Mouse (Mus musculus): ENCODE measurements at regions not wholly inside any gene's neighbourhood (a gene's known extent, or its start where the extent isn't known, plus 50 kb on each side); places are given as distances from the start of the nearest gene placed in this dataset.
"Not testable (repeated sequence)": the region's sequence is repeated elsewhere in the genome, so short reads cannot be mapped to it uniquely, and the experiment has no call there.

- no peak for ATAC-seq (ENCODE audit: insufficient number of reproducible peaks, low FRiP score, low TSS enrichment)
These were observed 227.1 kb downstream of the Pth2r start for GRCm38 (mm10) chr1:65509003-65509402.

- no peak for ATAC-seq (ENCODE audit: insufficient number of reproducible peaks, low FRiP score, low TSS enrichment)
These were observed 253.8 kb downstream of the Pth2r start for GRCm38 (mm10) chr1:65535674-65536073.

GRCm38 (mm10) chr1:65538509-65538908 lies 256.7 kb downstream of the Pth2r start:
- no peak for ATAC-seq (ENCODE audit: insufficient number of reproducible peaks, low FRiP score, low TSS enrichment)

GRCm38 (mm10) chr1:65544219-65544864 lies 262.5 kb downstream of the Pth2r start:
- ATAC-seq (ENCODE audit: insufficient number of reproducible peaks, low FRiP score, low TSS enrichment), result no peak

- peak; percentile 84 for ATAC-seq (ENCODE audit: insufficient number of reproducible peaks, low FRiP score, low TSS enrichment)
These were observed 263.6 kb downstream of the Pth2r start for GRCm38 (mm10) chr1:65545336-65546060.

GRCm38 (mm10) chr1:65548830-65549229 lies 267.0 kb downstream of the Pth2r start:
- ATAC-seq (ENCODE audit: insufficient number of reproducible peaks, low FRiP score, low TSS enrichment), result peak; percentile 91

GRCm38 (mm10) chr1:65587402-65587801 lies 305.5 kb downstream of the Pth2r start:
- ATAC-seq (ENCODE audit: insufficient number of reproducible peaks, low FRiP score, low TSS enrichment), result no peak

- no peak for ATAC-seq (ENCODE audit: insufficient number of reproducible peaks, low FRiP score, low TSS enrichment)
These were observed 291.0 kb upstream of the Crygf start for GRCm38 (mm10) chr1:65635315-65635714.

- ATAC-seq (ENCODE audit: insufficient number of reproducible peaks, low FRiP score, low TSS enrichment), result peak; percentile 36; the same call in 1 of the 2 replicates
These were observed 271.9 kb upstream of the Crygf start for GRCm38 (mm10) chr1:65654460-65654859.

- no peak for ATAC-seq (ENCODE audit: insufficient number of reproducible peaks, low FRiP score, low TSS enrichment)
These were observed 244.4 kb upstream of the Crygf start for GRCm38 (mm10) chr1:65681960-65682359.

- no peak for ATAC-seq (ENCODE audit: insufficient number of reproducible peaks, low FRiP score, low TSS enrichment)
These were observed 239.0 kb upstream of the Crygf start for GRCm38 (mm10) chr1:65687322-65687721.

- ATAC-seq (ENCODE audit: insufficient number of reproducible peaks, low FRiP score, low TSS enrichment), result no peak
These were observed 196.1 kb upstream of the Crygf start for GRCm38 (mm10) chr1:65730262-65730661.

GRCm38 (mm10) chr1:65757951-65758350 lies 168.4 kb upstream of the Crygf start:
- ATAC-seq (ENCODE audit: insufficient number of reproducible peaks, low FRiP score, low TSS enrichment), result no peak

- 0 out of 2 replicates have a peak, but pooled peaks have one; percentile 31 for ATAC-seq (ENCODE audit: insufficient number of reproducible peaks, low FRiP score, low TSS enrichment)
These were observed 165.2 kb upstream of the Crygf start for GRCm38 (mm10) chr1:65761141-65761540.

- ATAC-seq (ENCODE audit: insufficient number of reproducible peaks, low FRiP score, low TSS enrichment), result no peak
These were observed 126.1 kb upstream of the Crygf start for GRCm38 (mm10) chr1:65800244-65800643.

- ATAC-seq (ENCODE audit: insufficient number of reproducible peaks, low FRiP score, low TSS enrichment), result peak; percentile 81
These were observed 105.5 kb upstream of the Crygf start for GRCm38 (mm10) chr1:65820771-65821170.

- no peak for ATAC-seq (ENCODE audit: insufficient number of reproducible peaks, low FRiP score, low TSS enrichment)
These were observed 85.2 kb upstream of the Crygf start for GRCm38 (mm10) chr1:65841116-65841515.

GRCm38 (mm10) chr1:65847005-65847404 lies 79.3 kb upstream of the Crygf start:
- peak; percentile 52; the same call in 1 of the 2 replicates for ATAC-seq (ENCODE audit: insufficient number of reproducible peaks, low FRiP score, low TSS enrichment)

- not testable (repeated sequence) for ATAC-seq (ENCODE audit: insufficient number of reproducible peaks, low FRiP score, low TSS enrichment)
These were observed 52.6 kb upstream of the Crygf start for GRCm38 (mm10) chr1:65873691-65874090.

Measured in cerebellum, adult (tissue).